Mouse (Mus musculus): ENCODE measurements around the gene Scarb2. TPM values are rescaled to one million over a fixed set of nuclear protein-coding genes. Genes with fewer than 3 reads are reported as not detected.

Scarb2 gene
- total RNA-seq, 2 experiments from 2014 or later, result 20.9 to 41.2 TPM

DNA sequence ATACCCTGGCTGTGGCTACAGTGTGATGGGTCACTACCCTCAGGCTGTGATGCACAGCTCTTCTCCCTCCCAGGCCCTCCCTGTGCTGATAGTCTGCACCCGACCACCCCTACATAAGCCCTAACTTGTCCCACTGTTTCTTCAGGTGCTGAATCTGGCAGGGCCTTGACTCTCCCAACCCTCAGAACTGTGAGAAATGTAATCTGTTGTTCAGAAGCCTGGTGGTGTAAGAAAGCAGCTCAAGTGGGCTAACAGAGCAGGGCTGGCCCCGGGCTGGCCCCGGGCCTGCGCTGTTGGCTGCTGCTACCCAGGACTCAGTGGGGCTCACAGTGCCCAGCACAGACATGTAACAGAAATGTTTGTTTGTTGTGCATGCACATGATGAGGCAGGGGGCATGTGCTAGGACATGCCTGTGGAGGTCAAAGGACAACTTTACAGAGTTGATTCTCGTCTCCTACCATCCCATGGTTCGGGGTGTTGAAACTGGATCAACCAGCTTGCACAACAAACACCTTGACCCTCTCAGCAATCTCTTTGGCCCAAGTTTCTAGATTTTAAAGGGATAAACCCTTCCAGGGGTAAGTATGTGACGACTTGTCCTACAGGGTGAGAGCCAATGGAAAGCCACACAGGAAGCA is 10.7 kb downstream of the Scarb2 start:
- 0 out of 2 replicates have a peak, but pooled peaks have one; percentile 13 for ATAC-seq (replicated peaks; ENCODE audit: poor library complexity, severe bottlenecking)

DNA sequence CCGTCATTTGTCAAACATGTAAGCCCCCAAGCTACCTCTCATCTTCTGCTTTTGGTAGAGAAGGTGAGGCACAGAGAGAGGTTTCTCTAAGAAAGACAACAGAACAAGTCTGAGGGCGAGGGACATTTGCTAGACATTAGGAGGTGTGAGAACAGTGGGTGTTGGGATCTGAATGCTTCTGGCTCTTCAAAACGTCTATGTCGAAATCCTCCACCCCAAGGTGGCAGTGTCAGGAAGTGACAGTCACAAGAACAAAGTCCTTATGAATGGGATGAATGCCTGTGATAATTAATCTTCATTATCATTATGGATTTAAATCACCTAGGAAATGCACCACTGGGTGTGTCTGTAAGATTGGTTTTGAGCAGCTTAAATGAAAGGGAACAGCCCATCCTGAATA is 11.3 kb downstream of the Scarb2 start:
- peak; percentile 46 for ATAC-seq (replicated peaks; ENCODE audit: poor library complexity, severe bottlenecking)

DNA sequence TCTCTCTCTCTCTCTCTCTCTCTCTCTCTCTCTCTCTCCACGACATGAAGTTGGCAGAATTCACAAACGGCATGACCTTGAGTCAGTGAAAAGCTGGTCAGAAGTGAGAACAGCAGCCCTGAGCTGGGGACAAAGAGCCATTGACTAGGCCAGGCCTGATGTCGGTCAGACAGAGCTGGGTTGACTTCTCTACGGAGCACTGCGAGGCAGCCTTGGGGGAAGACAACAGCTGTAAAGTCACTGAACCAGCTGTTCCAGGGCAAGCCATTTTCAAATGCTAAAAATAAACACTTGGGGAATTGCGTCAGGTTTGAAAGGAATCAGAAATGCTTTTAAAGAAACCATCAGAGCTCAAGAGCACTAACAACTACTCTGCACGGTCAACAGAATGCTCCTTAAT is 13.2 kb downstream of the Scarb2 start:
- no peak for ATAC-seq (replicated peaks; ENCODE audit: poor library complexity, severe bottlenecking)

DNA sequence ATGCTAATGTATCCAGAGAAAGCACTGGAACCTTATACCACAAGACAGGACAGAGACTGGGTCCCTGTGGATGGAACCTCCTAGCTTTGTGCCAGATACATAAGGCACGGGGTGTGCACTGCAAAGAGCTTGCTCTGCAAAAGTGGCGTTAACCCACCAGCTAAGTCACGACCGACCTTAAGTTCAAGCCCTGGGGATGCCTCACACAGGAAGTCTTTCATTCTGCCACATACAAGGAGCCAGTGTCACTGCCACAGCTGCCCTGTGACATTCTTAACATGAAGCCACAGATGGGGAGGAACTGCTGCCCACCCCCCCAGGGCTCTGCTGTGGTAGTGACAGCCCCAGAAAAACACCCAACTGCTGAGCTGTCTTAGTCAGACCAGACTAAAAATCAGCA is 15.9 kb downstream of the Scarb2 start:
- ATAC-seq (replicated peaks; ENCODE audit: poor library complexity, severe bottlenecking), result no peak

DNA sequence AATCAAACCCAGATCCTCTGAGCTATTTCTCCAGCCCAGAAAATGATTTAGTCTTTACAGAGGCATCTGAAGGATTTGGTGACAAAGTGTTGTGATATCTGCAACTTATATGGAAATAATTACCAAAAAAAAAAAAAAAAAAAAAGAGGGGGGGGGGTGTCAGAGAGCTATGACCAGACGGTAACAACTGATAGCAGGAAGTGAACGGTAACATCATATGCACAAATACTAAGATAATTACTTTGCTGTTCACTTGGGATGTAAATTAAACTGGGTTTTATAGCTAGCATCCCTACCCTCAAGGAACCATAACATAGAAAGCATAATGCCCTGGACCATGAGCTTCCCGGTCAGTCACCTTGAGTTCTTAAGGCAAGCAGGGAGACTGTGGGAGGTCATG is 16.3 kb downstream of the Scarb2 start:
- no peak for ATAC-seq (replicated peaks; ENCODE audit: poor library complexity, severe bottlenecking)

DNA sequence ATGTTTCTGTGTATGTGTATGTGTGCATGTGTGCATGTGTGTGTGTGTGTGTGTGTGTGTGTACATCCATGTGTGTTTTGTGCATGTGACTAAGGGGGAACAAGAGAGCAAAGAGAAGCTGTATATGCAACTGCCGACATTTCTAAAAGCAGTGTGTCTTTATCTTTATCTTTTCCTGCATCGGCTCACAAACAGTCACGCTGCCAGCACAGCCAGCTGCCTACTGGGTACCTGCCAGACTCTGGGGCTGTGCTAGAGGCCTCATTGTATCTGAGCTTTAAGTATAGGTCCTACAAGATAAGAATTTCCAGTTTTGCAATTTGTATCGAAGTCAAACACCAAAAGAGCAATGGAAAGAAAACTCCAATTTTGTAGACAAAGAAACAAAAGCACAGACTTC is 17.1 kb downstream of the Scarb2 start:
- no peak for ATAC-seq (replicated peaks; ENCODE audit: poor library complexity, severe bottlenecking)

DNA sequence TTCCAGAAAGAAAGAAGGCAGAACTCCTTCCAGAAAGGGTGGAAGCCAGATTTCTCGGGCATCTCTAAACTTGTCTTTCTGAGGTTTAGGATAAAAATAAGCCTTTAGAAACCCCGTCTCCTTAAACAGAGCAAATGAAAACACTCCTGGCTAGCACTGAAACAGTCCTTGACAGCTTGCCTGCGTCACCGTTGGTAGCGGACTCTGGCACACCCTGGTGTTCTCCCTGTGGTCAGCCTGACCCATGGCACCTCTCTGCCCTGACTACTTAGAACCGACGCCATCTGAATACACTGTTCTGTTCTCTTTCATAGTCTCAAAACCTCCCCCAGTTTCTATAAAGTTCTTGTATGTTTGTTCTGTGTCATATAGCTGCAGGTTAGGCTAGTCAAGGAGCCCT is 17.7 kb downstream of the Scarb2 start:
- no peak for ATAC-seq (replicated peaks; ENCODE audit: poor library complexity, severe bottlenecking)

DNA sequence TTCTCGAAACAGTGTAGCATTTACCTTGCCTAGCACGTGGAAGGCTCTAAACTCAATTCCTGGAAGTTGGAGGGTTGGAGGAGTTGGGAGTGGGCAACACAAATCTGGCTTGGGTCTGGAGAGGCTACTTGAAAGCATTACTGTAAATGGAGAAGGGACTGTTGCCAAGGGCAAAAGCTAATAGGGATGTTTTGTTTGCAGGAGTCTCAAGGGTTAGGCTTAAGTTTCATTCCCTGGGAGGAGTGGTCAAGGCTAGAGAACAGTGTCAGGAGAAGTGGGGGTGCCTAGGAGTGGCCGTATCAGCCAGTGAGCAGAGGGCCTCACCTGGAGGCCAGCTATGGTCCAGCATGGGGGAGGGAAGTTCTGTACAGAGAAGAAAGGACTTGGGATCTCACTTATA is 18.2 kb downstream of the Scarb2 start:
- ATAC-seq (replicated peaks; ENCODE audit: poor library complexity, severe bottlenecking), result no peak

DNA sequence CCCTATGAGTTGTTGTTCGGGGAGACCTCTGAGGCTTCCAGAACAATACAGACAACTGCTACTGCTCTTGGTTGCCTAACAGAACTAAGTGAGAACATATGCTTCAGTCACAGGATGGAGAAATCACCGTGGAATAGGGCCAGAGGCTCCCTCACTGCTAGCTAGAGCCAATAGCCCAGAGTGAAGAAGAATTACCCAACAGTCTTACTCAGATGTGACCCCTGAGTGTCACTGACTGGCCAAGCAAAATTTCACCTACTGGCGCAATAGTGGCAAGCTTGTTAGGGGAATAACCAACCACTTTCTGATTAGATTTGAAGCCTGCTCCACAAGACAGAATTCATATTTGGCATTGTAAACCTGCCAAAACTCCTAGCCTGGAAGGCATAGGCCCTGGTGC is 19.9 kb downstream of the Scarb2 start:
- peak; percentile 94 for ATAC-seq (replicated peaks; ENCODE audit: poor library complexity, severe bottlenecking)

DNA sequence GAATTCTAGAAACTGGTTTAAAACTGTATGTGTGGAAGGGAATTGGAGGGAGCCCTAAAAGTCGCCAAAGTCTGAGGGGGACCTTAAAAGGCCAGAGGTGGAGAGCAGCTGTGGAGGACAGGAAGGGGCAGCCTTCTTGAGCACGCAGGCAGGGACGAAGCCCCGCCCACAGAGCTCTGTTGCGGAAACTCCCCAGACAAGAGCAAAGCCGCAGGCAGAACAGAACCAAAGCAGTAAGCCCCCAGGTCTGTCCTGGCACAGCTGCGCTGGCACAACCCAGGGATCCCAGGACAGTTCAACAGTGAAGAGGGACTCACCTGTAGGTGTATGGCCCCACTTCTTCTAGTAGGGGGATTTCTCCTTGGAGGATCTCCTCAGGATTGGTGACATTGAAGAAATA is 21.8 kb downstream of the Scarb2 start:
- ATAC-seq (replicated peaks; ENCODE audit: poor library complexity, severe bottlenecking), result peak; percentile 36

DNA sequence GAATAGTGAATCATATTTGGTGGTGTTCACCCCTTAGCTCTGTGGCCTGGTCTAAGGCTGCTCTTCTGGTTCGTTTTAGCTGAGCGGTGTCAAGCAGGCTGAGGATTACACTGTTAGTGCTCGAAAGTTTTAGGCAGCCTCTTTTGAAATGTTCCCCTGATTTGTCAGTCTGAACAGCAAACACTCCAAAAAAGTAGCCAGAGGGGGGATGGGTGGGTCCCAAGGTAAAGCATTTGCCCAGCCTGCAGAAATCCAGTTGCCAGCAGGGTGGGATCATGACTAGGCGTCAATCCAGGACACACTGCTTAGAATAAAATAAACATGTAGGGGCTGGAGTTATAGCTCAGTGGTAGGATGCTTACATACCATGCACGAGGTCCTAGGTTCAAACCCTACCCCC is 33.8 kb downstream of the Scarb2 start:
- no peak for ATAC-seq (replicated peaks; ENCODE audit: poor library complexity, severe bottlenecking)

DNA sequence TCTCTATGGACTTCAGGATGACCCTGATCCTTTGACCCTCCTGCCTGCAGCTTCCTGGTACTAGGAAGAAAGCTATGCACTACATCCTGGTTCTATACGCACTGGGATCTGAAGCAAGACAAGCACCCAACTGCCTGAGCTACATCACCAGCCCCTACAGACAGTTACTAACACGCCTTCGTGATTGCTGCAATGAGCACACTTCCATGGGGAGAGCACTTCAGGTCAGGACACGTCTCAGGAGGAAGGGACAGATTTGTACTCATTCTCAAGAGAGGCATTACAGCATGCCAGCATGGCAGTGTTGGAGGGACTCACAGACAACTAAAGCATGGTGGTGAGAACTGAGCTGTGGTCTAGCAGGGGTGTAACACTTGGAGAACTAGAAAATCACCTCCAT is 35.1 kb downstream of the Scarb2 start:
- ATAC-seq (replicated peaks; ENCODE audit: poor library complexity, severe bottlenecking), result no peak

DNA sequence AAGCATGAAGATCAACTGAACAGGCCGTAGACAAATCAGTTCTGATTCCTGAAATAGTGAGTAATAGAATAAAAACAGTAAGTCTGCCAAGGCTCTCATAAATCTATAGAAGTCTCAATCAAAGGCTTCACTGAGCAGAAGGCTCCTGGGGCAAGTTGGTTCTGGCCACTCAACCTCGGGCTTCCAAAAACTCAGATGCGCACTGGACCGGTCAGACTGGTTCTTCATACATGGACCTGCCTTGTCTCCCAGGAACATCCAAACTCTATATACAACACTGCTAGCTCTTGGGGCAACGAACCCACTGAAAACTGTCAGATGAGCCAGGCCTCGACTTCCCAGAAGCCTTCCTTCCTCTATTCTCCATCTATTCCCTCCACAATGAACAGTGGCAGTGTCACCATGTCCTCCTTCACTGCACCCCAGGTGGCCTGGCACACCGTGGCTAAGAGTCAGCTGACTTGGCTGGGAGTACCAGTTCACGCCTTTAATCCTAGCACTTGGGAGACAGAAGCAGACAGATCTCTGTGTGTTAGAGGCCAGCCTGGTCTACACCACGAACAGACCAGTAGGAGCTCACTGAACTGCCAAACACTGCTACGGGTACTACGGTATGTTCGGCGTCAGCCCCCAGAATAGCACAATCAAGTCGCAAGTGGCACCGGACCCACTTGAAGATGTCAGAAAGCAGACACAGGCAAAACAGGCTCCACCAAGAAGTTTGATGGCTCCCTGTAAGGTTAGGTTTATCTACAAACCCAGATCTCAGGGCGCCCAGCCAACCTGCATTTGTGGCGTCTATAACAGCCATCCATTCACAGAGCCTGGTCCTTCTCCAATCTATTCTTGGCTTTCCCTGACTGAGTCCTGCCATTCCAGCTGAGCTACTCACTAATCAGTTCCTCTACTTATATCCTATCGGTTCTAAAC is 37.2 kb downstream of the Scarb2 start:
- ATAC-seq (replicated peaks; ENCODE audit: poor library complexity, severe bottlenecking), result no peak

DNA sequence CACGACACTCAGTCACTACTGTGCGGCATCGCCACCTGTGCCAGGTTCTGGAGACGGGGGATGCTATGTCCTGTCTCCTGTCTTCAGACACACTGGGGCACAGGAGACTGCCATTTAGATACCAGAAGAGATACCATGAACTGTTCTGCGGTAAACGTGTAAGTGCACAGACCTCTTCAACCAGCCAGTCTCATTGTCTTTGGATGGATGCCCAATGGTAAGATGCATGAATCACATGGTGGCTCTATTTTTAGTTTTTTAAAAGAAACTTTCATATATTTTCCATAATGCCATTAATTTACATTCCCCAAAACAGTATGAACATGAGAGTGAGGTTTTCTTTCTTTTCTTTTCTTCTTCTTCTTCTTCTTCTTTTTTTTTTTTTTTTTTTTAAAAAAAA is 38.4 kb downstream of the Scarb2 start:
- ATAC-seq (replicated peaks; ENCODE audit: poor library complexity, severe bottlenecking), result no peak

DNA sequence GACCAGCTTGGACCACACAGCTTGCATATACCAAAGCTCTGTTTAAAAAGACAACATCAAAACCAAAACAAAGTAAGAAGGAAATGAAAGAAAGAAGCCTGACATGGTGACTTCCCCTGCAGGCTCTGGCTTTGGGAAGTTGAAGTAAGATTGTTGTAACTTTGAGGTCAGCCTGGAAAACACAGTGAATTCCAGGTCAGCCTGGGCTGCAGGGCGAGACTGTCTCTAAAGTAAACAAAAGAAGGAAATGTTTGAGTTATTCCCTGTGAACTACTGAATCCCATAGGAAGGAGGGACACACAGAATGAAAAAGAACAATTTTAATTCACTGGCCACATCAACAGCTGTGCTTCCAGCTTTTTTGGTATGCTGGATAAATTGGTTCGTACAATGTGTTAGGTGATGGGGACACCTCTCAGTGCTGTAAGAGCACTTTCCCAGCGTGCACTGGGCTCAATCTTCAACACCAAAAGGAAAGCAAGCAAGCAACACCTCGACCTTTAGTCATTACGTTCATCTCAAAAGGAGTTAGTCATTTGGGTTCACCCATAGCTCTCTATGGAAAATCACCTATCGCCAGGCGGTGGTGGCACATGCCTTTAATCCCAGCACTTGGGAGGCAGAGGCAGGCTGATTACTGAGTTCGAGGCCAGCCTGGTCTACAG is 39.4 kb downstream of the Scarb2 start:
- ATAC-seq (replicated peaks; ENCODE audit: poor library complexity, severe bottlenecking), result peak; percentile 75

DNA sequence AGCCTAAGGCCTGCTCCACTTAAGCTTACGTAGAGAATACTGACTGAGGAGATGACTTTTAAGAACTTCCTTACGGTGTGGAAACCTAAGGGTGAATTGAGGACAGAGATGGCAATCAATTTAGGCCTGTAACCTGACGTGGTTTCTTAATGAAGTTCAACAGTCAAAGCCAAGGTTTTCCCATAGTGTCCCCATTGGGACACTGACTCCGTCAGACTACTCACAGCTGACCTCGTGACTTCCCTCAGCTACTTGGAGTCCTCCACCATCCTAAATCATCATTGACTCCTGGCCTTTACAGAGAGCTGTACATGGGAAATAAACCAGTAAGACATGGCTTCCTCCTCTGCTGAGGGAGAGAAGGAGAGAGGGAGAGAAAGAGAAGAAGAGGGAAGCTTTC is 41.1 kb downstream of the Scarb2 start:
- ATAC-seq (replicated peaks; ENCODE audit: poor library complexity, severe bottlenecking), result no peak

DNA sequence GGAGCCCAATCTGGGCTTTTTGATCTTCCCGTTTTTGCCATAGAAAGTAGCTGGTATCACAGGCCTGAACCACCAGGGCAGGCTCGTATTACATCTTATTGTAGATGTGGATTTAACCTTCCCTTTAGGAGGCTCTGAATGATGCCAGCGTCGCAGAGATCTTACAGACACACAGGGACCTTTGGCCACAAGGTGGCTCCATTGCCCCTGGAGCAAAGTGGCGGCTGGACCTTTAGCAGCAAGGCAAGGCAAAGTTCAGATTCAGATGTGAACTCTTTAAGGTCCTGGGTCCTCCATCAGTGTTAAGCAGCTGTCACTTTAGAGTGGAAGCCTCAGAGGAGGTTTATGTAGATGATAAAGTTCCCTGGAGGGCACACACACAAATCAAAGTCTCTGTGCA is 45.3 kb downstream of the Scarb2 start:
- peak; percentile 73 for ATAC-seq (replicated peaks; ENCODE audit: poor library complexity, severe bottlenecking)

DNA sequence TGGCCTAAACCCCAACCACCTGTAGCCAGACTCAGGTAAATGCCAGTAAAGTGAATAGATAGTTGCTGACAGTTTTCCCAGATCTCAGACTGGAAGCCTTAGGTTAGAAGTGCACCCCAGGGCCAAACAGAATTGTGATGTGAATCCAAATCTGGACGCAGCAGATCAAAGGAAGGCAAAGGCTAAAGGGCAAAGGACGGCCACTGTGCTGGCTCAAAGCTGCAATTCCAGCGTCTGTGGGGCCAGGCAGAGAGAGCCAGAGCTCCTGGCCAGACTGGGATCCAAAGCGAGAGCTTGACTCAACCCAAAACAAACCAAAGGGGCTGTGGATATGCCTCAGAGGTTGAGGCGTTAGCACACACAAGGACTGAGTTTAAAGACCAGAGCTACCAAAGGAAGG is 47.9 kb downstream of the Scarb2 start:
- no peak for ATAC-seq (replicated peaks; ENCODE audit: poor library complexity, severe bottlenecking)

DNA sequence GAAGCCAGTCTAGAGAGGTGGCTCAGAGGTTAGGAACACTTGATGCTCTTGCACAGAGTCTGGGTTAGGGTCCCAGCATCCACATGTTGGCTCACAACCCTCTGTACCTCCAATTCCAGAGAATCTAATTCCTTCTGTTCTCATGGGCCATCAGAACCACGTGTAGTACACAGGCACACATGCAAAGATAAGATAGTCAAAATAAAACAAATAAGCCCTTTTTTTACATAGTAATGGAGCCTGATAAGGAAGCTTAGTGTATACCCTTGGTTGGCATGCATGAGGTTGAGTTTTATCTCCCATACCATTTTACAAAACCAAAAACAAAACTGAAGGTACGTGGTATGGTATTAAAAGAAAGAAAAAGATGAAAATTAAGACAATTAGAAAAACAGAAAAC is 49.2 kb downstream of the Scarb2 start:
- no peak for ATAC-seq (replicated peaks; ENCODE audit: poor library complexity, severe bottlenecking)

DNA sequence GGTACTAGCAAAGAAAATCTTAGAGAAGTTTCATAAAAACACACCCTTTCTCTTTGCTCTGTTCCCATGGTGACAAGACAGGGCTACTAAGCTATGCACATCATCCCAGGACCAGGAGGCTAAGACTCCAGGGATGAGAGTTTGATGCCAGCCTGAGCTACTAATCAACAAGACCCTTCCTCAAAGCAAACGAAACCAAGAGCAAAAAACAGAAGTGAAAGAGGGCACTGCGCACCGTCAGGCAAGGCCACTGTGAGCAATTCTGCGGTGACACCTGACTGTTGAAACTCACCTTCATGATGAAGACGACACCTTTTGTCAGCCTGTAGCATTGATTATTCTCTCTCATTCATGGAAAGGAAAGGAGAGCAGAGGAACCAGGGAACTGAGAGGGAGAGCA is 53.8 kb downstream of the Scarb2 start:
- 0 out of 2 replicates have a peak, but pooled peaks have one; percentile 22 for ATAC-seq (replicated peaks; ENCODE audit: poor library complexity, severe bottlenecking)

DNA sequence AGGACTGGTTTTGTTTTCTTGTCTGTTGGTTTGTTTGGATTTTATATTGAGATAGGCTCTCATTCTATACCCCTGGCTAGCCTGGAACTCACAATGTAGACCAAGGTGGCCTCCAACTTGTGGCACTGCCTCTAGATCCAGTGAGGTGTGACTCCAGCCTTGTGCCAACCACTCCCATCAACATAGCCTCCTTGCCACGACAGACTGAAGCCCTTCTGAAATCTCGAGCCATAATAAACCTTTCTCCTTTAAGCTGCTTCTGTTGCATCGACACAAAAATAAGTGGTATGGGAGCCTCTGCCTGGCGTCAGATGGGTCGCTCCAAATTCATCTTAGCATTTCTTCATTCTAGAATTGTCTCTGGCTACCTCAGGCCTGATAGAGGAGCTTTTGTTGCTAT is 59.9 kb downstream of the Scarb2 start:
- ATAC-seq (replicated peaks; ENCODE audit: poor library complexity, severe bottlenecking), result no peak
